Mouse (Mus musculus) testis, postnatal 14 days (tissue): ENCODE data around the gene Smarcad1.

Experiments used
- DNase-seq: peaks from one replicate; pipeline ENCODE4 v3.0.0; 2021; ENCODE audit warnings: low spot score

Gene Smarcad1

GRCm38 (mm10) chr6:65114902-65115301 lies 72.5 kb downstream of the Smarcad1 start:
- no peak for DNase-seq

- DNase-seq, result no peak
Measured at GRCm38 (mm10) chr6:65117540-65117939, 75.2 kb downstream of the Smarcad1 start.

GRCm38 (mm10) chr6:65126074-65126726 lies 83.8 kb downstream of the Smarcad1 start:
- no peak for DNase-seq

- no peak for DNase-seq
Measured at GRCm38 (mm10) chr6:65132376-65132775, 90.0 kb downstream of the Smarcad1 start.

GRCm38 (mm10) chr6:65137802-65138201 lies 95.4 kb downstream of the Smarcad1 start:
- no peak for DNase-seq

- no peak for DNase-seq
Measured at GRCm38 (mm10) chr6:65138243-65138642, 95.9 kb downstream of the Smarcad1 start.

GRCm38 (mm10) chr6:65140082-65140749 lies 97.8 kb downstream of the Smarcad1 start:
- DNase-seq, result no peak

GRCm38 (mm10) chr6:65140750-65141243 lies 98.4 kb downstream of the Smarcad1 start:
- no peak for DNase-seq

- no peak for DNase-seq
Measured at GRCm38 (mm10) chr6:65142316-65142715, 99.9 kb downstream of the Smarcad1 start.

- no peak for DNase-seq
Measured at GRCm38 (mm10) chr6:65144621-65145205, 102.3 kb downstream of the Smarcad1 start, which contains the start of gene Hpgds. Gene Hpgds (minus strand): TSS chr6:65144908.

GRCm38 (mm10) chr6:65146363-65146762 lies 104.0 kb downstream of the Smarcad1 start:
- no peak for DNase-seq

GRCm38 (mm10) chr6:65150703-65151102 lies 108.3 kb downstream of the Smarcad1 start:
- DNase-seq, result no peak

- no peak for DNase-seq
Measured at GRCm38 (mm10) chr6:65153570-65153969, 111.2 kb downstream of the Smarcad1 start.

- no peak for DNase-seq
Measured at GRCm38 (mm10) chr6:65157042-65157441, 114.7 kb downstream of the Smarcad1 start.

- DNase-seq, result no peak
Measured at GRCm38 (mm10) chr6:65159381-65159942, 117.1 kb downstream of the Smarcad1 start.

- DNase-seq, result no peak
Measured at GRCm38 (mm10) chr6:65164137-65164536, 121.8 kb downstream of the Smarcad1 start.

- no peak for DNase-seq
Measured at GRCm38 (mm10) chr6:65164977-65165376, 122.6 kb downstream of the Smarcad1 start.
